Mouse (Mus musculus): ENCODE measurements at regions not wholly inside any gene's neighbourhood (a gene's known extent, or its start where the extent isn't known, plus 50 kb on each side); places are given as distances from the start of the nearest gene placed in this dataset.
"Not testable (repeated sequence)": the region's sequence is repeated elsewhere in the genome, so short reads cannot be mapped to it uniquely, and the experiment has no call there.

- Histone ChIP-seq H3K4me3 (replicated peaks) (no peak overlapping the region), H3K36me3 (ENCODE audit: control insufficient read depth) (no peaks in the 10 kb centered on the region), H3K9me3 (ENCODE audit: control insufficient read depth, low read length) (no peaks in the 10 kb centered on the region), H3K4me1 (ENCODE audit: control insufficient read depth) (no peaks in the 10 kb centered on the region), H3K27me3 (ENCODE audit: control insufficient read depth) (no peaks in the 10 kb centered on the region)
- TF ChIP-seq GATA1 (IDR thresholded peaks at IDR 0.05; ENCODE audit: low read length) (no peak), TAL1 (IDR thresholded peaks at IDR 0.05; ENCODE audit: low read length) (no peak)
These were observed 269.2 kb upstream of the Ubash3b start for GRCm38 (mm10) chr9:41430391-41431343.

- Histone ChIP-seq H3K36me3 (ENCODE audit: control insufficient read depth) (no peaks in the 10 kb centered on the region), H3K4me1 (ENCODE audit: control insufficient read depth) (no peaks in the 10 kb centered on the region), H3K27me3 (ENCODE audit: control insufficient read depth) (no peaks in the 10 kb centered on the region), H3K4me3 (replicated peaks) (no peak overlapping the region), H3K9me3 (ENCODE audit: control insufficient read depth, low read length) (no peaks in the 10 kb centered on the region)
- no peak for TF ChIP-seq GATA1 (IDR thresholded peaks at IDR 0.05; ENCODE audit: low read length)
- no peak for TF ChIP-seq TAL1 (IDR thresholded peaks at IDR 0.05; ENCODE audit: low read length)
These were observed 268.4 kb upstream of the Ubash3b start for GRCm38 (mm10) chr9:41429711-41430390.

- Histone ChIP-seq H3K9me3 (ENCODE audit: control insufficient read depth, low read length) (no peaks in the 10 kb centered on the region), H3K4me1 (ENCODE audit: control insufficient read depth) (no peaks in the 10 kb centered on the region), H3K27me3 (ENCODE audit: control insufficient read depth) (no peaks in the 10 kb centered on the region), H3K36me3 (ENCODE audit: control insufficient read depth) (no peaks in the 10 kb centered on the region), H3K4me3 (replicated peaks) (no peak overlapping the region)
- no peak for TF ChIP-seq GATA1 (IDR thresholded peaks at IDR 0.05; ENCODE audit: low read length)
- TF ChIP-seq TAL1 (IDR thresholded peaks at IDR 0.05; ENCODE audit: low read length) = no peak
These were observed 267.7 kb upstream of the Ubash3b start for GRCm38 (mm10) chr9:41429236-41429635.

- H3K36me3 ChIP-seq (ENCODE audit: control insufficient read depth) = no peaks in the 10 kb centered on the region
- no peak overlapping the region for H3K4me3 ChIP-seq (replicated peaks)
- no peaks in the 10 kb centered on the region for H3K27me3 ChIP-seq (ENCODE audit: control insufficient read depth)
- TF ChIP-seq GATA1 (IDR thresholded peaks at IDR 0.05; ENCODE audit: low read length) (no peak), TAL1 (IDR thresholded peaks at IDR 0.05; ENCODE audit: low read length) (no peak)
- H3K4me1 ChIP-seq (ENCODE audit: control insufficient read depth) = no peaks in the 10 kb centered on the region
- no peaks in the 10 kb centered on the region for H3K9me3 ChIP-seq (ENCODE audit: control insufficient read depth, low read length)
These were observed 265.2 kb upstream of the Ubash3b start for GRCm38 (mm10) chr9:41426698-41427097.

GRCm38 (mm10) chr9:41425225-41425624, 263.7 kb upstream of the Ubash3b start:
- Histone ChIP-seq H3K36me3 (ENCODE audit: control insufficient read depth) (no peaks in the 10 kb centered on the region), H3K27me3 (ENCODE audit: control insufficient read depth) (no peaks in the 10 kb centered on the region), H3K4me3 (replicated peaks) (no peak overlapping the region), H3K4me1 (ENCODE audit: control insufficient read depth) (no peaks in the 10 kb centered on the region), H3K9me3 (ENCODE audit: control insufficient read depth, low read length) (no peaks in the 10 kb centered on the region)
- no peak for TF ChIP-seq TAL1 (IDR thresholded peaks at IDR 0.05; ENCODE audit: low read length)
- no peak for TF ChIP-seq GATA1 (IDR thresholded peaks at IDR 0.05; ENCODE audit: low read length)

GRCm38 (mm10) chr9:41413791-41414190, 252.3 kb upstream of the Ubash3b start:
- Histone ChIP-seq H3K36me3 (ENCODE audit: control insufficient read depth) (no peaks in the 10 kb centered on the region), H3K4me3 (replicated peaks) (no peak overlapping the region), H3K27me3 (ENCODE audit: control insufficient read depth) (no peaks in the 10 kb centered on the region), H3K9me3 (ENCODE audit: control insufficient read depth, low read length) (no peaks in the 10 kb centered on the region), H3K4me1 (ENCODE audit: control insufficient read depth) (no peaks in the 10 kb centered on the region)
- no peak for TF ChIP-seq TAL1 (IDR thresholded peaks at IDR 0.05; ENCODE audit: low read length)
- TF ChIP-seq GATA1 (IDR thresholded peaks at IDR 0.05; ENCODE audit: low read length) = no peak

- not testable (repeated sequence) for H3K36me3 ChIP-seq (ENCODE audit: control insufficient read depth); H3K4me3 ChIP-seq (replicated peaks)
These were observed 251.6 kb upstream of the Ubash3b start for GRCm38 (mm10) chr9:41413091-41413490.

GRCm38 (mm10) chr9:41412174-41412757, 250.8 kb upstream of the Ubash3b start:
- TF ChIP-seq GATA1 (IDR thresholded peaks at IDR 0.05; ENCODE audit: low read length) = no peak
- H3K4me1 ChIP-seq (ENCODE audit: control insufficient read depth) = no peaks in the 10 kb centered on the region
- H3K4me3 ChIP-seq (replicated peaks) = no peak overlapping the region
- no peaks in the 10 kb centered on the region for H3K27me3 ChIP-seq (ENCODE audit: control insufficient read depth)
- H3K36me3 ChIP-seq (ENCODE audit: control insufficient read depth) = no peaks in the 10 kb centered on the region
- no peaks in the 10 kb centered on the region for H3K9me3 ChIP-seq (ENCODE audit: control insufficient read depth, low read length)

More at GRCm38 (mm10) chr9:41413091-41413490, 251.6 kb upstream of the Ubash3b start:
- H3K27me3 ChIP-seq (ENCODE audit: control insufficient read depth); H3K9me3 ChIP-seq (ENCODE audit: control insufficient read depth, low read length); H3K4me1 ChIP-seq (ENCODE audit: control insufficient read depth): not testable (repeated sequence)

GRCm38 (mm10) chr9:41408301-41408700, 246.8 kb upstream of the Ubash3b start:
- H3K9me3 ChIP-seq (ENCODE audit: control insufficient read depth, low read length) = no peaks in the 10 kb centered on the region
- H3K4me1 ChIP-seq (ENCODE audit: control insufficient read depth) = no peaks in the 10 kb centered on the region
- H3K36me3 ChIP-seq (ENCODE audit: control insufficient read depth) = no peaks in the 10 kb centered on the region
- no peaks in the 10 kb centered on the region for H3K27me3 ChIP-seq (ENCODE audit: control insufficient read depth)
- TF ChIP-seq TAL1 (IDR thresholded peaks at IDR 0.05; ENCODE audit: low read length) = no peak
- no peak for TF ChIP-seq GATA1 (IDR thresholded peaks at IDR 0.05; ENCODE audit: low read length)
- no peak overlapping the region for H3K4me3 ChIP-seq (replicated peaks)
